21 mouse cellular contexts compared by ENCODE assay signal in genomic region chr11:22880383-22881172, GRCm38 (mm10).
"Had no signal": no experiment of that assay in that cellular context is flagged by ENCODE, and none has a peak within 500 bp of the region (broad histone marks: within the 10 kb centered on the region; RNA-seq: fewer than 3 reads in every experiment).

No protein-coding gene starts in this region.

- H3K4me2 ChIP-seq: limb, embryonic 13.5 days; lung, embryonic 14.5 days; midbrain, embryonic 12.5 days; midbrain, embryonic 15.5 days; neural tube, embryonic 12.5 days; neural tube, embryonic 15.5 days had no signal

- H3K4me1 ChIP-seq: limb, embryonic 10.5 days; midbrain, embryonic 12.5 days; neural tube, embryonic 12.5 days; neural tube, embryonic 15.5 days had no signal

- H3K27ac ChIP-seq: limb, embryonic 10.5 days; limb, embryonic 13.5 days; liver, embryonic 14.5 days; macrophage; midbrain, embryonic 12.5 days; midbrain, embryonic 15.5 days; neural tube, embryonic 12.5 days; neural tube, embryonic 15.5 days had no signal

- H3K9me3 ChIP-seq: limb, embryonic 10.5 days; limb, embryonic 13.5 days; midbrain, embryonic 12.5 days; midbrain, embryonic 15.5 days; neural tube, embryonic 12.5 days; neural tube, embryonic 15.5 days had no signal

- H3K4me3 ChIP-seq: limb, embryonic 10.5 days; limb, embryonic 13.5 days; midbrain, embryonic 12.5 days; midbrain, embryonic 15.5 days; neural tube, embryonic 12.5 days; neural tube, embryonic 15.5 days had no signal

- DNase-seq: kidney, adult 8-10 months; kidney, postnatal 14 days; kidney, postnatal 4 days; layer of hippocampus, postnatal 36 days; liver; liver, postnatal 0 days; lung, embryonic 14.5 days; right cerebral cortex, adult 18-20 months; right cerebral cortex, postnatal 14 days; right cerebral cortex, postnatal 4 days; thymus, adult 18-20 months; thymus, postnatal 36 days had no signal

- H3K27me3 ChIP-seq: limb, embryonic 13.5 days; midbrain, embryonic 15.5 days; neural tube, embryonic 12.5 days; neural tube, embryonic 15.5 days had no signal

- H3K36me3 ChIP-seq: limb, embryonic 10.5 days; limb, embryonic 13.5 days; midbrain, embryonic 12.5 days; midbrain, embryonic 15.5 days; neural tube, embryonic 12.5 days; neural tube, embryonic 15.5 days had no signal

- ATAC-seq: liver, postnatal 0 days; lung, postnatal 0 days; midbrain, embryonic 15.5 days had no signal

- H3K9ac ChIP-seq: limb, embryonic 13.5 days; liver, embryonic 14.5 days; liver, postnatal 0 days; lung, embryonic 14.5 days; midbrain, embryonic 12.5 days; midbrain, embryonic 15.5 days; neural tube, embryonic 12.5 days; neural tube, embryonic 15.5 days had no signal
